8 mouse cellular contexts compared by ENCODE assay signal in genomic region chr1:86650272-86650671, GRCm38 (mm10). TPM values are rescaled to one million over a fixed set of nuclear protein-coding genes. Genes with fewer than 3 reads are reported as not detected.
A peak's percentile ranks its signal among the peaks of the same experiment; 100 is the strongest.
DNase-seq lines count a peak whose midpoint lies in the region; ATAC-seq and TF ChIP-seq lines count a peak whose summit lies in the region.

No protein-coding gene starts in this region.

- 0 out of 2 replicates have a peak, but pooled peaks cover 3% of the 10 kb centered on the region for H3K27me3 ChIP-seq in E14TG2a.4 (ENCODE audit: insufficient read depth, low read length)

- H3K4me1 ChIP-seq in E14TG2a.4 (replicated peaks; ENCODE audit: low read depth, low read length), result peaks cover 62% of the 10 kb centered on the region

- no peaks in the 10 kb centered on the region for H3K36me3 ChIP-seq in E14TG2a.4 (ENCODE audit: insufficient read depth, low read length)

- no peak overlapping the region for H3K4me3 ChIP-seq in E14TG2a.4 (replicated peaks; ENCODE audit: low read length)

- peak; percentile 67 for DNase-seq in A20 (ENCODE audit: low read depth, low spot score)
- DNase-seq in c-Kit-positive CD71-positive TER-119-negative erythroid progenitor cells, embryonic 14.5 days (ENCODE audit: low read depth), result peak; percentile 45
- DNase-seq in forelimb bud, embryonic 11.5 days (ENCODE audit: low read depth, low spot score), result peak; percentile 62
- peak; percentile 16 for DNase-seq in layer of hippocampus, adult 9-10 months (ENCODE audit: low spot score)
- DNase-seq in lung, postnatal 25 days (ENCODE audit: low spot score), result peak; percentile 60
- peak; percentile 36 to 41 for DNase-seq in right cerebral cortex, postnatal 36 days (ENCODE audit: low spot score in 2 of 2)

- ATAC-seq in inflammation-experienced regulatory T-cells, adult 6 months, result no peak

- peak; percentile 93 for TF ChIP-seq CTCF in E14TG2a.4 (conservative IDR thresholded peaks at IDR 0.05; ENCODE audit: low read length)

- H3K9me3 ChIP-seq in E14TG2a.4 (ENCODE audit: low read length), result no peaks in the 10 kb centered on the region

RNA-seq across cellular contexts. Expression of gene Nppc, which starts 20.1 kb away (rescaled TPM):
- polyA plus RNA-seq in inflammation-experienced regulatory T-cells, adult 6 months (2017; shearing (Covaris generic)), result not detected

RNA-seq across cellular contexts. Expression of gene Dis3l2, which starts 53.3 kb away (rescaled TPM):
- polyA plus RNA-seq in inflammation-experienced regulatory T-cells, adult 6 months (2017; shearing (Covaris generic)), result 10 to 100 TPM; 17.6 to 31.6 (median 25.9) TPM

Comparison
In these comparisons a context has a peak if more than half of its experiments do, and no peak if none do; other contexts are left out.
1. DNase-seq: peak in every context shown above with its lines; median percentile 67 in A20; 62 in forelimb bud, embryonic 11.5 days; 60 in lung, postnatal 25 days; 45 in c-Kit-positive CD71-positive TER-119-negative erythroid progenitor cells, embryonic 14.5 days; 38 in right cerebral cortex, postnatal 36 days; 16 in layer of hippocampus, adult 9-10 months.